Mouse (Mus musculus): ENCODE results near the gene 1810055G02Rik.
A peak's percentile ranks its signal among the peaks of the same experiment; 100 is the strongest.

The 1810055G02Rik gene

DNA sequence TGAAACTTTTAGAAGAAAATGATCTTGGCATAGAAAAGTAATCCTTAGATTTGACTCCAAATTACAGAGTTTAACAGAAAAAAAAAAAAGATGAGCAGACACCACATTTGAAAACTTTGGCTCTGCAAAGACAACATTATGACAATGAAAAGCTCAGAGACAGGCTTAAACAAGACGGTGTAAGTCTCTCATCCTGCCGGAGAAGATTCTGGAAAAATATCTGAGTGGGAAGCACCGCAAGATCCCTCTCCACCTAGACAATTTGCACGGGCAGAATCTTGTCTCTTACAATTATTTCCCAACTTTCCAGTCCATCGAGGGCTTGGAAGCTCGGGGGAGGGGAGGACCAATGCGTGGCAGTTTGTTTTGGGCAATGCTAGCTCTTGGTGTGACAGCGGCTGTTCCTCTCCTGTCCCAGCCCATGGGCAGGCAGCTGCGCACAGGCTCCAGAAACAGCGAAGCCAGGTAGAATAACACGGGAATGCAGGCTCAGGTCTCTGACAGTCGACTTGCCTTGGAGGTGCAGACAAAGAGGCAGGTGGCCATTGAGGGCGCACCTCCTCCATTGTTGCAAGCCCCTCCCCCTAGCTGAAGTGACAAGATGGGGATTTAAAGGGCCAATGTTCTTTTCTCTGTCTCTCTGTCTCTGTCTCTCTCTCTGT is 35.9 kb downstream of the 1810055G02Rik start:
- peak; percentile 62 to 78 for DNase-seq

DNA sequence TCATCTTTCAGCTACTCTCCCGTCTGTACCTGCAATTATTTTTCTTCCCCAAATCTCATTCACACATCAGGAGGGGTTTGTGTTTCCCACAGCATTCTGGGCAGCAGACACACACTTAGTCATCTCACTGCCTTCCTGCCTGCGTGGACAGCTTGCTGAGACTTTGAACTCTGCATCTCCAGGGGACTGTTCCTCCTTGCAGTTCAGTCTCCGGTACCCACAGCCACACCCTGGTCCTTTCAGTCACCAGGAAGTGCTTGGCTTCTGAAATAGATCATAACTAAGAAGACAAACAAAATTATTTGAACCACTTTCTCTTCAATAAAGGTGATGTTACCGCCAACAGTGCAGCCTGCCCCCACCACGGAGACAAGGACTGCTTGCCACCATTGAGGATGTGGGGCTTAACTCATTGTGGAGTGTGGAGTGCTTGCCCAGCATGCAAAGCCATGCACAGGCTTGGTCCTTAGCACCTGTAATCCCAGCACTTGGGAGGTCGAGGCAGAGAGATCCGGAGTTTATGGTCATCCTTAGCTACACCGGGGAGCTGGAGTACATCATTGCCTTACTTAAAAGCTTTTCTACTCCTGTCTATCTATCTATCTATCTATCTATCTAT is 44.6 kb downstream of the 1810055G02Rik start:
- DNase-seq, result no peak

DNA sequence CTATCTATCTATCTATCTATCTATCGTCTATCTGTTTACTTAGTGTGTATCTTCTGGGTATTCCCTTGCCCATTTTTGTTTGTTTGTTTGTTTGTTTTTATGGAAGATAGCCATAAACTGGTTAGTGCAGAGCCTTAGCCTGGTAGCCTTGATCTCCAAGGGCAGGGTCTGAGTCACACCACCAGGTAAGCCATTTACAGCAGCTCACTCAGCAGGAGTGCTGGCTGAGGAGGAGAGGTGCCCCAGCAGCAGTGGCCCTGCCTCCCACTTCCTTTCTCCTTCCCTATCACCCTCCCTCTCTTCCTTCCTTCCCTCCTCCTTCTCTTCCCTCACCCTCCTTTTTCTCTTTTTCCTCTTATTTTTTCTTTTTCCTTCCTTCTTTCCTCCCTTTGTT is 45.1 kb downstream of the 1810055G02Rik start:
- no peak for DNase-seq

DNA sequence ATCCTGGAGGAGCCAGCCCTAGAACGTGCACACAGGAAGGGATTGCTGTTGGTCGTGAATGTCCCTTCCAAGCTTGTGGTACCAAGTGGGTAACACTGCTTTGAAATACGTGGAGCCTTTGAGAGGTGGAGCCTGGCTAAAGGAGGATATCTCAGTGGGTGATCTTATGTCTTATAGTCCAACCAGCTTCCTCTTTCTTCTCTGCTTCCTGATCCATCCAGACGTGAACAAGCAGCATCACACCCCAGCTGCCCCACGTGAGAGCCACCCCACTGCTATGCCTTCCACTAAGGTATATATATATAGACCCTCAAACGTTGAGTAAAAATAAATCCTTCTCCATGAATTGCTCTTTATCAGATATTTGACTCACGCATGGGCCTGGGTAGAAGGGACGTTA is 45.6 kb downstream of the 1810055G02Rik start:
- no peak for DNase-seq

DNA sequence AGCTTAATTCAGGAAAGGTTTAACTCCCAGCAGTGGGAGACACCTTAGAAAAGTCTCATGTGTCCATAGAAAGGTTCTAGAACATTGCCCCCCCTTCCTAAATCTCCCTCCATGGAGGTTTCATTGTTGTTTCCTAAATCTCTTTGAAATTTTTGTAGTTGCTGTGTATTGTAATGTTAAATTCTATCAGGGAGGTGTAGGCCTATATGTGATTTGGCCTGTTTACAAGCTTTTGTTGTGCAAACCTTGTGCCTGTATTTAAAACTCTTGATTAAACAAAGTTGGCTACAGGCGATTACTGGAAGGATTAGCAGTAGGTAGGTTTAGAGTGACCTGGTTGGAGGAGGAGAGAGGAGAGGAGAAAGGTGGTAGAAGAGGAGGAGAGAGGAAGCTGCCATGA is 49.8 kb downstream of the 1810055G02Rik start:
- no peak for DNase-seq

DNA sequence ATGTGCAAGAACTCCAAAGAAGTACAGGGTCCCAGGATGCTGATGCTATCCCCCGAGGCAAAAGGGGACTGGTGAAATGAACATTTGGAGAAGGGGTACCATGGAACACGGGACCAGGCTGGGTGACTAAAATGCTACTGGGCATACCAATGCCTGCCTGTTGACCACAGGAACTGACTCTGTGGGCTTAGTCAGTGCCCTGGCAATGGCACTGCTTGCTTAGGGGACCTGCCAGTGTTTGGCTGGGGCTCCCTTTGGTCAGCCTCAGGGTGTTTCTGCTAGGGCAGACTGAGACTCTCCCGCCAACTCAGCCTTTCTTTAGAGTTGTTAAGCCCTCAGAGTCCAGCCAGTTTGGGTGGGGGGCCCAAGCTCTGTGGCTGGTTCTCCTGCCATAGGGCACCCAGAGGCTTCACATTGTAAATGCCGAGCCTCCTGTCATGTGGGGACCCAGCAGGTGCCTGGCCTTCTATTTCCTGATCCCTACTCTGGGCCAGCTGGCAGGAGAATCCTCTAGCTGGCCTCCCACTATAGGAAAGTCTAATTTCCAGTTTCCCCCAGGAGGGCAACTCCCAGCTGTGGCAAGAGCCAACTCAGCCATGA is 57.2 kb downstream of the 1810055G02Rik start:
- DNase-seq, result no peak

DNA sequence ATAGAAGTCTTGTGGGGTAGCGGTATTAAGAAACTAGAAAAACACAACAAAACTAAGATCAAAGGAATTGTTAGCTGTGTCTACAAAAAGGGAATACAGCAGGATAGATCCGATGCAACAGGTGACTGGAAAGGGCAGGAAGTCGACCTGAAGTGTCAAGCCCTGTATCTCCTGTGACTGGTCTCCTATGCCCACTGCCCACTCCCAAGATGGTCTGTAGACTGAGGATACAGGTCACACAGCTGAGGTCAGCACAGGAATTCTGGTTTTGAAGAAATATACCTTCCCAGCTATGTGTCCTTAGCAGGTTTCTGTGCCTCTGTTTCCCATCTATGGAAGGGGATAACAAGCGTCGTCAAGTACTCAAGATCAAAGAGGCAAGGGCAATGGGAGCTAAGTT is 58.3 kb downstream of the 1810055G02Rik start:
- DNase-seq, result no peak

DNA sequence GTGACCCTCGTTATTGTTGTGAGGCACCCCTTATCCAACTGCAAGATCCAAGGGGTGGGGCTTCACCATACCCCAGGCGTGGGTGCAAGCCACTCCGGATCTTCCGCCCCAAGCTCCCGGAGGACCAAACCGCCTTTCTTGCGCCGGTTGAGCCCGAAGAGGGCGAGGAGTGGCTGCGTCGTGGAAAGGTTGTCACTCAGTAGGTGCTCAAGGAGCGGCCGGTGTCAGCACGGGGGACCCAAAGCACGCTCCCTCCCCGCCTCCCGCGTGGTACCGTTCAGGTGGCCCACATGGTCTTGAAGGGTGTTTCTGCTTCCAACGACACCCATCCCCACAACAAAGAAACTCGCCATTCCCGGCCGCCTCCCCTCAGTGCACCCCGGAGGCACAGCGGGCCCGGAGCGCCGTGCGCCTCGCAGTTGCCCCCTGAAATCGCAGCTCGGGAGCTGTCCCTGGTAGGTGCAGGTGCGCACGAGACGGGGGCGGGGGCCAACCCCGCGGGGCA is 59.2 kb downstream of the 1810055G02Rik start, which contains the start of gene Kmt5b:
Kmt5b (plus strand) TSS at position 146 of the 505 bp plus-strand sequence.
- no peak for DNase-seq
